Mouse (Mus musculus): ENCODE measurements around the gene Tbccd1. TPM values are rescaled to one million over a fixed set of nuclear protein-coding genes. Genes with fewer than 3 reads are reported as not detected.

The Tbccd1 gene
- polyA plus RNA-seq, 1 experiment, result 12.5 TPM

GRCm38 (mm10) chr16:22768661-22769060, 88.8 kb downstream of the Tbccd1 start:
- TF ChIP-seq CTCF (IDR thresholded peaks at IDR 0.05; ENCODE audit: insufficient read depth, low read length) (no peak), POLR2A (IDR thresholded peaks at IDR 0.05; ENCODE audit: borderline replicate concordance, extremely low read depth, low read depth, low read length) (no peak)
- Histone ChIP-seq H3K4me3 (replicated peaks; ENCODE audit: extremely low read depth, low read depth, low read length) (no peak overlapping the region), H3K4me1 (ENCODE audit: control insufficient read depth, insufficient read depth, low read length) (no peaks in the 10 kb centered on the region)
- 58% methylated on average over 8 of the region's 8 CpGs for WGBS
- no peak for DNase-seq

GRCm38 (mm10) chr16:22767405-22767804, 90.1 kb downstream of the Tbccd1 start:
- Histone ChIP-seq H3K4me3 (replicated peaks; ENCODE audit: extremely low read depth, low read depth, low read length) (no peak overlapping the region), H3K4me1 (ENCODE audit: control insufficient read depth, insufficient read depth, low read length) (no peaks in the 10 kb centered on the region)
- 92% methylated on average over 3 of the region's 3 CpGs for WGBS
- TF ChIP-seq CTCF (IDR thresholded peaks at IDR 0.05; ENCODE audit: insufficient read depth, low read length) (no peak), POLR2A (IDR thresholded peaks at IDR 0.05; ENCODE audit: borderline replicate concordance, extremely low read depth, low read depth, low read length) (no peak)
- no peak for DNase-seq

DNA sequence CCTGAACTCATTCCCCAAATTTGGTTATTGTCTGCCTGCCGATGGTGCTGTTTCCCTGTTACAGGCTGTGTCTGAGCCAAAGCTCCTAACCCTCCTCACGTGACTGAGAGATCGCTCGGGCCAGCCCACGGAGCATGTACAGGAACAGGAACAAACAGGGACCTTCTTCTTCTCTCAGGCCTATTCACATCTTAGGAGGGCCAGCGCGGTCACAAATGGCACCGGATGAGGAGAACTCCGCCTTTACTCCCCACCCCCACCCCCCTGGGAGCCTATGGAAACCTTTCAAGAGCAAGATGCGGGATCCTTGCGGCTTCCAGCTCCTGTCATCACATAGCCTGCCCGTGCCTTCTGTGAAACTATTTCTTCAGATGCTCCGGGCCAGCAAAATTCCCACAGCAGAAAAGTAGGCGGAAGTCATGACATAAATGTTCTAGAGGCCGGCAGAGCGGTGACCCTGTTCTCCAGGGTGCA, 90.7 kb downstream of the Tbccd1 start:
- Histone ChIP-seq H3K4me3 (replicated peaks; ENCODE audit: extremely low read depth, low read depth, low read length) (no peak overlapping the region), H3K4me1 (ENCODE audit: control insufficient read depth, insufficient read depth, low read length) (no peaks in the 10 kb centered on the region)
- no peak for DNase-seq
- no peak for TF ChIP-seq CTCF (IDR thresholded peaks at IDR 0.05; ENCODE audit: insufficient read depth, low read length)
- TF ChIP-seq POLR2A (IDR thresholded peaks at IDR 0.05; ENCODE audit: borderline replicate concordance, extremely low read depth, low read depth, low read length), result no peak
- WGBS, result 62% methylated on average over 16 of the region's 16 CpGs

DNA sequence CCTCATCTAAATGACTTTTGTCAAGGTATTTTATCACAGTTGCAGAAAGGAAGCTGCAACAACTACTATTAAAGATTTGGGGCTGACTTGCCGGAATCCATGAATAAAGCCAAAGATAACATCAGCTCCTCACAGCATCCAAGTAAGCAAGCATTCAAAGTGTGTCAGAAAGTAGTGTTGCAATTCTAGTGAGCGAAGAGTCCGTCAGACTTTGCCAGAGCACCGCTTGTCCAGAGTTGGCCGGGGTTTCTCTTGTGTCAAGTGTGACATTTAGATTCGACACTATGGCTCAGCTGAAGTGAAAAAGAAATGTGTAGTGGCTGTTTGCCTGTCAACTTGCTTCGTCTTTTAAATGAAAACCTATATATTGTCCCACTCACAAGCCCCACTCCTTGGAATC, 91.9 kb downstream of the Tbccd1 start:
- DNase-seq, result no peak
- no peak overlapping the region for H3K4me3 ChIP-seq (replicated peaks; ENCODE audit: extremely low read depth, low read depth, low read length)
- TF ChIP-seq POLR2A (IDR thresholded peaks at IDR 0.05; ENCODE audit: borderline replicate concordance, extremely low read depth, low read depth, low read length), result no peak
- 72% methylated on average over 7 of the region's 7 CpGs for WGBS
- H3K4me1 ChIP-seq (ENCODE audit: control insufficient read depth, insufficient read depth, low read length), result no peaks in the 10 kb centered on the region

Other genes starting within 250 kb of the Tbccd1 start
- 0.68 and 1.0 TPM in 2 replicates for gene Dgkg, start 200.4 kb downstream of the Tbccd1 start, polyA plus RNA-seq (2012; rRNA removed)
- gene Crygs, start 46.1 kb downstream of the Tbccd1 start, polyA plus RNA-seq (2012; rRNA removed), result not detected in 2 replicates
- gene Dnajb11, start 176 bp upstream of the Tbccd1 start, polyA plus RNA-seq (2012; rRNA removed), result 18.1 and 18.6 TPM in 2 replicates
- gene Ahsg, start 33.6 kb upstream of the Tbccd1 start, polyA plus RNA-seq (2012; rRNA removed), result 4.1 and 5.8 TPM in 2 replicates
- gene Fetub, start 60.7 kb upstream of the Tbccd1 start, polyA plus RNA-seq (2012; rRNA removed), result 4.1 and 20.9 TPM in 2 replicates
- 0.22 TPM in 1 of 2 replicates, not detected in the other for gene Hrg, start 93.4 kb upstream of the Tbccd1 start, polyA plus RNA-seq (2012; rRNA removed)
- 0.51 TPM in 1 of 2 replicates, not detected in the other for gene Kng2, start 171.8 kb upstream of the Tbccd1 start, polyA plus RNA-seq (2012; rRNA removed)
- 0.12 and 0.14 TPM in 2 replicates for gene Kng1, start 200.2 kb upstream of the Tbccd1 start, polyA plus RNA-seq (2012; rRNA removed)
- 71.3 and 141 TPM in 2 replicates for gene Eif4a2, start 249.8 kb upstream of the Tbccd1 start, polyA plus RNA-seq (2012; rRNA removed)

All from lung, adult 2 months (tissue).